Mouse (Mus musculus) embryonic facial prominence, embryonic 12.5 days (tissue): ENCODE measurements at regions not wholly inside any gene's neighbourhood (a gene's known extent, or its start where the extent isn't known, plus 50 kb on each side); places are given as distances from the start of the nearest gene placed in this dataset.

Source experiments
- ATAC-seq: fragments of 200-750 bp; cut with Nextera tagmentation; 2 replicates; pipeline ENCODE4 v1.8.0; 2017; ENCODE audit not compliant: insufficient number of reproducible peaks, insufficient read depth, low FRiP score, low TSS enrichment
- H3K27ac ChIP-seq: fragments of 300-500 bp; sonication (generic); 2 replicates; pipeline ENCODE4 v1.5.1; 2016; ENCODE audit warnings: mild to moderate bottlenecking
- H3K27me3 ChIP-seq: fragments of 300-500 bp; sonication (generic); 2 replicates; pipeline ENCODE4 v1.6.1; 2016; ENCODE audit warnings: mild to moderate bottlenecking, moderate library complexity
- H3K36me3 ChIP-seq: fragments of 300-500 bp; sonication (generic); 2 replicates; pipeline ENCODE4 v1.6.1; 2016; ENCODE audit warnings: mild to moderate bottlenecking
- H3K4me1 ChIP-seq: fragments of 300-500 bp; sonication (generic); 2 replicates; pipeline ENCODE4 v1.6.1; 2016
- H3K4me2 ChIP-seq: fragments of 300-500 bp; sonication (generic); replicated peaks from 2 replicates; pipeline ENCODE4 v1.6.1; 2016; ENCODE audit warnings: mild to moderate bottlenecking, moderate library complexity
- H3K4me3 ChIP-seq: fragments of 300-500 bp; sonication (generic); 2 replicates; pipeline ENCODE4 v1.5.1; 2016; ENCODE audit warnings: mild to moderate bottlenecking
- H3K9ac ChIP-seq: fragments of 300-500 bp; sonication (generic); 2 replicates; pipeline ENCODE4 v1.6.1; 2016; ENCODE audit warnings: mild to moderate bottlenecking, moderate library complexity
- H3K9me3 ChIP-seq: fragments of 300-500 bp; sonication (generic); 2 replicates; pipeline ENCODE4 v1.6.1; 2016; ENCODE audit warnings: mild to moderate bottlenecking, moderate library complexity
- WGBS: fragments of 180-500 bp; shearing (Covaris S2); methylation state at CpG from one replicate; pipeline ENCODE4 v1.1.7; 2016; 5-methylcytosine and 5-hydroxymethylcytosine counted together

DNA sequence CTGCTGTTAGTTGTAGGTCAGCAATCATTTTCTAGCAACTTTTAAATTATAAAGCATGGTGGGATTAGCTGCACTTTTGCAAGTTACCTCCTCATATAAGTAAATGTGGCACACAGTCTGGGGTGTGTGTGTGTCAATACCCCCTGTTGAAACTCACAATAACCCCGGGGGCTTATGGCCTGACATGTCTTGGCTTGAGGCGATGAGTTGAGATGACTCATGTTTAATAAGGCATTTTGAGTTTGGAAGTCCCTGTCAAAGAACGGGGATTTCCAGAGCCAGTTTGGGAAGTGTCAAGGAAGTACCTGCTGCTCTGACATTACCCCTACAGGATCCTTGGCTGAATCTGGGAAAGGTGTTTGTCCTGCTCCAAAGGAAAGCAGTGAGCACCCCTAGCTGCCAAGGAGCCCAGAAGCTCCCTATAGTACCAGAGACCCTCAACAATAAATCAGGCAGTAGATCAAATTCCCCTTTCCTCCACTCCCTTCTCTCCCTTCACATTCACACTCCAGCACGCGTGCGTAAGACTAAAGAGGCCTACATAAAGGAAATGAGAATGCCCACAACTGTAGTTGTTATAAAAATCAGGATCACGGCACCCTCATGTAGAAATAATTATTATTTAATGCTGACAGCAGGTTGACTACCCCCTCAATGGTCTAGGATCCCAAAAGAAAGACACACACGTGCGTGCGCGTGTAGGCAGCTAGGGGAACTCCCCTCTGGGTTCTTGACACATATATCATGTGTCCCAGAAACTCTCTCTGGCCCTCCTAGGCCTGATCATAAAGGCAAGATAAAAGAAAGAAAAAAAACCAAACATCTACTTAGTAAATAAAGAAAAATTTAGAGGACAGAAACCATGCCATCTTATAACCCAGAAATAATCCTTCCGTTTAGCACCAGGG lies 216.3 kb upstream of the Cdh5 start:
- no peak overlapping the region for H3K4me3 ChIP-seq
- no peak overlapping the region for H3K27ac ChIP-seq
- H3K9ac ChIP-seq = no peak overlapping the region
- 88% methylated on average over 12 of the region's 12 CpGs for whole genome bisulfite sequencing
- H3K9me3 ChIP-seq = no peaks in the 10 kb centered on the region
- no peaks in the 10 kb centered on the region for H3K36me3 ChIP-seq
- H3K4me1 ChIP-seq = no peaks in the 10 kb centered on the region
- H3K27me3 ChIP-seq = no peaks in the 10 kb centered on the region
- H3K4me2 ChIP-seq = no peak overlapping the region
- no peak for ATAC-seq

DNA sequence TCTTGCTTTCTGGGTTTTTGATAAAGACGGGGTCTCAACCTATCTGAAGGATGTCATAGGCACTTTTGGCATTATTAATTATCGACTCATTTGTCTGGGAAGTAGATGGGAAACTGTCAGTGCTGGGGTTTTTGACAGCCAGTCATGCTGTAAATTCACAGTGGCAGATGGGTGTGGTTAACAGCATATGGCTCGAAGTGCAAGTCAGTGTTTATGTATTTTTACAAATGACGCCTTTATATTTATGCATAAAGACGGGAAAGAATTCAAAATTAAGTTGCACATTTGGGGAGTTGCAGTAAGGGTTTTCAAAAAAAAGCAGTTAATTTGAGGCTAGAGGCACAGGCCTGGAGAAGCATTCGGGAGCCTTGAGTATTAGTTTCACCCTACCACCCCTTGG lies 206.8 kb upstream of the Cdh5 start:
- no peak overlapping the region for H3K4me3 ChIP-seq
- 73% methylated on average over 6 of the region's 6 CpGs for WGBS
- ATAC-seq = no peak
- H3K9me3 ChIP-seq = no peaks in the 10 kb centered on the region
- H3K4me1 ChIP-seq = no peaks in the 10 kb centered on the region
- no peak overlapping the region for H3K9ac ChIP-seq
- no peaks in the 10 kb centered on the region for H3K27me3 ChIP-seq
- no peaks in the 10 kb centered on the region for H3K36me3 ChIP-seq
- H3K4me2 ChIP-seq = no peak overlapping the region
- H3K27ac ChIP-seq = no peak overlapping the region

DNA sequence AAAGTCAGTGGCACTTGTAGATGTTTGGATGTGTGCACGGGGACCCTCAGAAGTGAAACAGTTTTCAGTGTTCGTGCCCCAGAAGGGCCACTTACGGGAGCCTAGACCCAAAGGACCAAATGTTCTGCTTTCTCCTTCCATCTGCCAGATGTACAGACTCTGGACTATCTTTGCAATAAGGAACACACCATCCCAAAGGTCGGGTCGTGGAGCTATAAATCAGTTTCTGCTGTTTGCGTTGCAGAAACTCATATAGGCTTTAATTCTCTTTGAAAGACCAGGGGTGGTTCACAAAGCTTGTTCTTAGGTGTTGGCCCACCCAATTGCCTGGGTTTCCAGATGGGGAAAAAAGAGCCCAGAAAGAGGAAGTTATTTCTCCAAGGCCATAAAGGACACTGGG lies 206.3 kb upstream of the Cdh5 start:
- ATAC-seq = no peak
- Histone ChIP-seq H3K27me3 (no peaks in the 10 kb centered on the region), H3K9me3 (no peaks in the 10 kb centered on the region), H3K9ac (no peak overlapping the region), H3K27ac (no peak overlapping the region), H3K4me1 (no peaks in the 10 kb centered on the region), H3K4me3 (no peak overlapping the region), H3K36me3 (no peaks in the 10 kb centered on the region), H3K4me2 (no peak overlapping the region)
- 85% methylated on average over 6 of the region's 6 CpGs for WGBS

DNA sequence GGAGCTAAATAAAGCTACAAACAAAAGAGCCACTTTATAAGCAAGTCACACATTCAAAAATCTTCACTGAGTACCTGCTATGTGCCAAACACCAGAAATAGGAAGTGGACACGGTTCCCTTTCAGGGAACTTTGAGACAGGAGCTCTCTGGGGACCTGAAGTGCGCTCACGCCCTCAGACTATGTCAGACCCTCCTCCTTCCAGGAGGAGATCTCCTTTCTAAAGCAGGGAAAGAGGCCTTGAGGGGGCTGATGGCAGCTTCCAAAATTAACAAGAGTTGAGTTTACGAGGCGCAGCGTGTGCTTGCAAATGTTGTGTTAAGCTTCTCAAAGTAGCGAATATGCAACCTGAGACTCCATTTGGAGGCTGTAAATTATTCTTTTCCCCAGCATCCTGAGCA lies 204.0 kb upstream of the Cdh5 start:
- ATAC-seq = no peak
- 73% methylated on average over 7 of the region's 7 CpGs for WGBS
- Histone ChIP-seq H3K4me1 (no peaks in the 10 kb centered on the region), H3K36me3 (no peaks in the 10 kb centered on the region), H3K4me2 (no peak overlapping the region), H3K4me3 (no peak overlapping the region), H3K27ac (no peak overlapping the region), H3K27me3 (no peaks in the 10 kb centered on the region), H3K9ac (no peak overlapping the region), H3K9me3 (no peaks in the 10 kb centered on the region)

DNA sequence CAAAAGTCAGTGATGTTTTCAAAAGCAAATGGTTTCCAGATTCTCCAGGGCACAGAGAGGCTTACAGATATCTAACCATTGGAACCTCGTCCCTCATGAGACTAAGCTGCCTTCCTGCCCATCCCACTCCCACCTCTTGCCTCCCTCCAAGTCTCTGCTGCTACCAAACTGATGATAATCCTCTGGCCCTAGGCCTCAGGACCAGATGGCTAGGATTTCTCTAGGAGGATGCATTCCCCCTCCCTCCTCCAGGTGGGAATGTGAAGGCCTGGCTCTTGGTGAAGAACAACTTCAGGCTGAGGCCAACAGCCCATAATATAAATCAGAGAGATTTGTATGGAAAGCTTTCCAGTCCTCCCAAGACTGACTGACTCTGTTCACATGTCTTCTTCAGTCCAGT lies 198.9 kb upstream of the Cdh5 start:
- no peak overlapping the region for H3K4me3 ChIP-seq
- H3K4me2 ChIP-seq = no peak overlapping the region
- ATAC-seq = no peak
- no peaks in the 10 kb centered on the region for H3K4me1 ChIP-seq
- H3K27me3 ChIP-seq = no peaks in the 10 kb centered on the region
- H3K9me3 ChIP-seq = no peaks in the 10 kb centered on the region
- H3K27ac ChIP-seq = no peak overlapping the region
- no peaks in the 10 kb centered on the region for H3K36me3 ChIP-seq
- 31% methylated on average over 1 of the region's 1 CpGs for WGBS
- no peak overlapping the region for H3K9ac ChIP-seq

DNA sequence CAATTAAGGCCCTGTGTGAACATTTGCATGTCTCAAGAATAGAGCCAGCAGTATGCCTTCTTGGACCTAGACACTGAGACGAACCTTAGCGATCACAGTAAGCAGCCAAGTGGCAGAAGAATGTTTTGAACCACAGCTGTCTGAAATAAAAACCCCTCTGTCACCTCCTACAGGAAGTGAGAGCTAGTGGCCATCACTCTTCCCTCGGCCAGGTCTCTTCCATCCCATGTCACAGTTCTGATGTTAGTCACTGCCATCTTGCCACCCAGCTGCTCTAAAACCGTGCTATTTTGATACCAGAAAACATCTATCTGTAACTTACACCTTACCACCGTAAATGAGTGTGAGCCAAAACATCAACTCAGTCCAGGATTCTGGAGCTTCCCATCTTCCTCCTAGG lies 197.8 kb upstream of the Cdh5 start:
- H3K36me3 ChIP-seq = no peaks in the 10 kb centered on the region
- WGBS = 89% methylated on average over 5 of the region's 5 CpGs
- H3K4me1 ChIP-seq = no peaks in the 10 kb centered on the region
- no peaks in the 10 kb centered on the region for H3K9me3 ChIP-seq
- H3K9ac ChIP-seq = no peak overlapping the region
- H3K27me3 ChIP-seq = no peaks in the 10 kb centered on the region
- H3K4me3 ChIP-seq = no peak overlapping the region
- no peak for ATAC-seq
- H3K27ac ChIP-seq = no peak overlapping the region
- H3K4me2 ChIP-seq = no peak overlapping the region

DNA sequence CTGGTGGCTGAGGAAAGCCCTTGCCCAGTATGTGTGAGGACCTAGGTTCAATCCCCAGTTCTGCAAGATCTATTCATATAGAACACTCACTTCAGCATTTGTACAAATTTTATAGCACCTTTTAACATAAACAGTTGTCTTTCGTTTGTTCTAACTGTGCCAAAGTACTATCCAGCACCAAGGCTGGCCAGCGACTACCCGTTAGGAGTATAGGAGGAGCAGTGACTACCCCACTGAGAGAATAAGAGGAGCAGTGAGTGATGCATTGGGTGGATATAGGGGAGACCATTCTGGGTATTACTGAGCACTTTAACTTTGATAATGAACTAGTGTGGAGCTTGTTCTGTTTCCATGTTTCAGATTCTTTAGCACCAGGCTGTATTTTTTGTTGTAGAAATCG lies 193.8 kb upstream of the Cdh5 start:
- Histone ChIP-seq H3K36me3 (no peaks in the 10 kb centered on the region), H3K9ac (no peak overlapping the region), H3K4me3 (no peak overlapping the region), H3K27me3 (no peaks in the 10 kb centered on the region), H3K27ac (no peak overlapping the region), H3K4me2 (no peak overlapping the region), H3K4me1 (no peaks in the 10 kb centered on the region), H3K9me3 (no peaks in the 10 kb centered on the region)
- no peak for ATAC-seq
- 86% methylated on average over 4 of the region's 4 CpGs for WGBS

DNA sequence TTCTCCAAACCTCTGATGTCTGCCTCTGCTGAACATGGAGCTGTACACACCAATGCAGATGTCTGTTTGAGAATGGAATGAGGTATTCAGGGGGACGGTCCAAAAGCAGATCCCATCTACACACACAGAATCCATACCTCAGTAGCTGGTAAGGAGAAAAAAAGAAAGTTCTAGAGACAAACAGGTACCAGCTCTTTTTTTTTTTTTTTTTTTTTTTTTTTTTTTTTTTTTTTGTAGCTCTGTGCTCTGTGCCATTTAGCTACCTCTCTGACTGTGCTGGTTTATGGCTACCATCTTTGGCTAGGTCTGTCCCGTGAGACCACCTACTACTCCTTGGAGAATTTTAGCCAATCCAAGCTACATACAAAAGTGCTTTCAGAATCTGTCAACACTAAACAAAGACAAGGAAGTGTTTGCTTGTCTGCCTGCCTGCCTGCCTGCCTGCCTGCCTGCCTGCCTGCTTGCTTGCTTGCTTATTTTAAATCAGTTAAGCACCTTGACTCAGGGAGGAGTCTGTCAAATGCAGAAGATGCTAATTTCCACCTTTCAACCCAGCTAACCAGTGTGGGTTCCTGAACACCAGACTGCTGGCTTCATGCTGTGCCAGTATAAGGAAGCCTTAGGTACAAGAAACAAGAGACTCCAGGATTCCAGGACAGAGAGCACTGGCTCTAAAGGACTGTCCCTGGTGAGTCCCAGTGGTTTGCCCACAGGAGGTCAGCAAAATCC lies 190.0 kb upstream of the Cdh5 start:
- no peak overlapping the region for H3K4me3 ChIP-seq
- no peak overlapping the region for H3K9ac ChIP-seq
- H3K9me3 ChIP-seq = no peaks in the 10 kb centered on the region
- H3K27ac ChIP-seq = no peak overlapping the region
- peaks cover 9% of the 10 kb centered on the region; the same call in 1 of the 2 replicates for H3K4me1 ChIP-seq
- H3K4me2 ChIP-seq = no peak overlapping the region
- H3K36me3 ChIP-seq = no peaks in the 10 kb centered on the region
- ATAC-seq = no peak
- WGBS = 67% methylated on average over 2 of the region's 2 CpGs
- no peaks in the 10 kb centered on the region for H3K27me3 ChIP-seq

DNA sequence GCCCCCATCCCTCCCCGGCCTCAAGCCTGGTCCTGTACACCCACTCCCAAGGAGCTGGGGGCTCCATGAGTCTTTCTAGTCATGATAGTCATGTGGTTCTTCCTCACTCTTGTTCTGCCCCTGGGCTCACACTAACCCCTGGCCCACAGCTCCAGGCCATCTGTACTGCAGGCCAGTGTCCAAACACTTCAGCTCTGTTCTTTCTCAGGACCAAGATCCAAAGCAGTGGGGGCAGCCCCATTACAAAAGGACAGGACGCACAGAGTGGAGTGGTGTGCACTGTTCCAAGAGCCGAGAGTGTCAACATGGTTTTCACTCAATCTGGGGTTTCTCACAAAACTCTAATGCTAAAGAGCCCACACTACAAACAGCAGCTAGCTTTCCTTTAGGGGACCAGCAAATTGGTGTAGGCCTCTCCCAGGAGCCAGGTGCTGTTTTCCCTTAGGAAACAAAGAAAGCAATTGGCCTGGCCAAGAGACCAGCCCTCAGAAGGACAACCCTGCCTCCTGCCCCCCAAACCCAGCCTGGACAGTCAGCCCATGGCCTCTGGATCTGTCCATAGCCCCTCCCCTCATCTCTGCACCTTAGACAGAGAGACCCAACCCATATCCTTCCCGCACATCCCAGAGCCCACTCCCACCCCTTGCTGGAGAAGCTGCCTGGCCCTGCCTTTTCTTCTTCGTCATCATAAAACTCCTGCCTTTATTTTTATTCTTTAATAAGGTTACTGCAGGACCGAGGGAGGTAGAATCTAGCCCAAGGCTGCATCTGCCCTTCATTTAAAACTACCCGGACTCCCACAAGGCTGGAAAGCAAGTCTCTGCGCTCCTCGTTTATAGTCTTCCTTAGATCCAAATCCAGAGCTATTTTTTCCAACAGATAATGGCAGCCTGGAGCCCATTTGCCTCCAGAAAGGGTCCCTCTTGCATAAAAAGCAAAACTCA lies 188.2 kb upstream of the Cdh5 start:
- Histone ChIP-seq H3K4me2 (no peak overlapping the region), H3K4me3 (no peak overlapping the region), H3K9ac (no peak overlapping the region), H3K36me3 (no peaks in the 10 kb centered on the region), H3K27ac (peak overlapping the region; percentile 46; the same call in 1 of the 2 replicates), H3K9me3 (no peaks in the 10 kb centered on the region), H3K4me1 (peaks cover 9% of the 10 kb centered on the region; the same call in 1 of the 2 replicates), H3K27me3 (no peaks in the 10 kb centered on the region)
- WGBS = 68% methylated on average over 9 of the region's 9 CpGs
- ATAC-seq = peak; percentile 52; the same call in 1 of the 2 replicates

DNA sequence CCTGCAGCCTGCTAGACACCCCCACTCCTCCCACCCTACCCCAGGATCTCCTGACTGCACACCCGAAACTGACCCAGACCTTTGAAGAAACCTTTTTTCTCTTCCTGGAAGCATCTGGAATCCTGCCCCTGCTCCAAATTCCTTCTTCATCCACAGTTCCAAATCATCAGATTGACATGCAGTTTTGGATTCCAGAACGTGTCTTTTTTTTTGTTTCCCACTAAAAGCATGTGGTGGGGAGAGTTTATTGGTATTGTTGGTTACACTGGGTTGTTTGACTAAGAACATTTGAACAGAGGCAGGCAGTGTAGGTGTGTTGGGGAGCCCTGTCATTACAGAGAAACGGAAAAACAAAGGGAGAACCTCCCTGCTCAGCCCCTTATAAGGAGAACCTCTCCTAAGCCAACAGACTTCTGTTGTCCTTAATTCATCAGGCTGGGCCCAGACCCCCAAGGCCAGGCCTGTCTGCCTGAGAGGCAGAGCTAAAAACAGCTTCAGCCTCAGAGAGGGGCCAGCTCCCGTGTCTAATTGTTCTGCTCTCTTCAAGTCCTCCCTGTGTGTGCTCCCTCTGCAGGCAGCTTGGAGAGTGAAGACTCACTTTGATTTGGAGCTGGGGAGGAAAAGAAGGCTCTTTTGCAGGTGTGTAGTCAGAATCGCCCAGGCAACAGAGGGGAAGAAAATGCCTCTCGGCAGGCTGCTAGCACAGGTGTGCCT lies 187.3 kb upstream of the Cdh5 start:
- 34% methylated on average over 6 of the region's 6 CpGs for WGBS
- no peak for ATAC-seq
- no peaks in the 10 kb centered on the region for H3K36me3 ChIP-seq
- peak overlapping the region; percentile 46; the same call in 1 of the 2 replicates for H3K27ac ChIP-seq
- no peaks in the 10 kb centered on the region for H3K27me3 ChIP-seq
- no peak overlapping the region for H3K4me3 ChIP-seq
- peaks cover 9% of the 10 kb centered on the region; the same call in 1 of the 2 replicates for H3K4me1 ChIP-seq
- no peaks in the 10 kb centered on the region for H3K9me3 ChIP-seq
- no peak overlapping the region for H3K4me2 ChIP-seq
- no peak overlapping the region for H3K9ac ChIP-seq

DNA sequence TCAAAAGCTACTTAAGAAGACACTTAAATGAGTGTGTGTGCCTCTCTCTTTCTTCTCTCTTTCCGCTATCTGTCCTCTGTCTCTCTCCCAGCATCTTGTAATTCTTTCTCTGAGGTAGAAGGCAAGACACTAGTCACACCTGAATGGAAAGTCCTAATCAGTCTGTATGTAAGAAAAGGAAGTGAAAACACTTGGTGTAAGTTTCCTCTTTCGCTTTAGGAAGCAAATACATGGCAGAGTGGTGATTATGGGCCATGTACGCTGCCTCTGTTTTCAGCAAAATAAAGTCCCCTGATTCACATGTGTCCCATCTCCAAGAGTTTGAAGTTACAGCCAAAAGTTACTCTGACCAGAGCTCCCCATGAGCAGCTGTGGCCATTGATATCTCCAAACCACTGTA lies 182.1 kb upstream of the Cdh5 start:
- WGBS = 89% methylated on average over 3 of the region's 3 CpGs
- Histone ChIP-seq H3K9me3 (no peaks in the 10 kb centered on the region), H3K36me3 (no peaks in the 10 kb centered on the region), H3K9ac (no peak overlapping the region), H3K4me3 (no peak overlapping the region), H3K27me3 (no peaks in the 10 kb centered on the region), H3K4me2 (no peak overlapping the region), H3K27ac (no peak overlapping the region), H3K4me1 (no peaks in the 10 kb centered on the region; the same call in 1 of the 2 replicates)
- no peak for ATAC-seq
